Mouse (Mus musculus): ENCODE data around the gene Nat8f2. TPM values are rescaled to one million over a fixed set of nuclear protein-coding genes. Genes with fewer than 3 reads are reported as not detected.
"Not testable (repeated sequence)": the region's sequence is repeated elsewhere in the genome, so short reads cannot be mapped to it uniquely, and the experiment has no call there.

The Nat8f2 gene
- not detected in 2 replicates for polyA plus RNA-seq (2015; fragmentation: Nextera tagmentation; extraction: Ambion mirVana)

DNA sequence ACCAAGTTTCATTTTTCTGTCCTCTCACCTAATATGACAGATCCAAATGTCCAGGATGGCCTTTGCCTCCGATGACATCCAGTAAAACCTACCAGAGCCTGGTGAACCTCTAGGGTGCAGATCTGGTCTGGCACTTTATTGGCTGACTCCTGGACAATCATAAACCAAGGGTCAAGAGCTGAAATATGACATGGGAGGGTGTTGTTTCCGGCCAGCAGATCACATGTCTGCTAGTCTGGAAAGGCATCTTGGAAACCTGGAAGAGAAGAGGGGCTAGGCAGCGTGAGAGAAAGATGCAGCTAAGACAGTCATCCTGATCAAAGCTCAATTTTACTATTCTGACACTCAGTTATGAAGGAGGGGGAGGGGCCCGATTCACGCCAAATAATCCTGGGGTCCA, at the start of gene Nat8f2:
TSS of gene Nat8f2 (minus strand) at position 153 of the 400 bp plus-strand sequence.
- not testable (repeated sequence) for H3K36me3 ChIP-seq; H3K4me3 ChIP-seq; H3K4me1 ChIP-seq; H3K4me2 ChIP-seq (replicated peaks); H3K9me3 ChIP-seq; H3K27ac ChIP-seq (replicated peaks); H3K27me3 ChIP-seq; H3K9ac ChIP-seq (replicated peaks); ATAC-seq (replicated peaks)
- 87% methylated on average over 5 of the region's 5 CpGs for WGBS

DNA sequence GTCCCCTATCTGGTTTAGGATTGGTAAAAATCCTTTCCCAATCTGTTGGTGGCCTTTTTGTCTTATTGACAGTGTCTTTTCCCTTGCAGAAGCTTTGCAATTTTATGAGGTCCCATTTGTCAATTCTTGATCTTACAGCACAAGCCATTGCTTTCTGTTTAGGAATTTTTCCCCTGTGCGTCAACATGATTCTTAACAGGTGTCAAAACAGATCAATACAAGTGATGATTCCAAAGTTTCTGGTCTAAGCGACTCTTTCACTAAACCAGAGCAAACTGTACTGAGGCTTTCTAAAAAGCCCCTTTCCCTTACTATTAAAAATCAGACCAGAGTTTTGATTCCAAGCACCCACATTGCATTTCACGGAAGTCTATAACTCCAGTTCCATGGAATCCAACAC, 49.4 kb upstream of the Nat8f2 start:
- not testable (repeated sequence) for H3K9ac ChIP-seq (replicated peaks); H3K27me3 ChIP-seq; H3K9me3 ChIP-seq; H3K4me2 ChIP-seq (replicated peaks); ATAC-seq (replicated peaks); H3K27ac ChIP-seq (replicated peaks); H3K4me3 ChIP-seq
- H3K4me1 ChIP-seq: peaks cover 18% of the 10 kb centered on the region
- 92% methylated on average over 3 of the region's 3 CpGs for WGBS
- peaks cover 16% of the 10 kb centered on the region for H3K36me3 ChIP-seq

DNA sequence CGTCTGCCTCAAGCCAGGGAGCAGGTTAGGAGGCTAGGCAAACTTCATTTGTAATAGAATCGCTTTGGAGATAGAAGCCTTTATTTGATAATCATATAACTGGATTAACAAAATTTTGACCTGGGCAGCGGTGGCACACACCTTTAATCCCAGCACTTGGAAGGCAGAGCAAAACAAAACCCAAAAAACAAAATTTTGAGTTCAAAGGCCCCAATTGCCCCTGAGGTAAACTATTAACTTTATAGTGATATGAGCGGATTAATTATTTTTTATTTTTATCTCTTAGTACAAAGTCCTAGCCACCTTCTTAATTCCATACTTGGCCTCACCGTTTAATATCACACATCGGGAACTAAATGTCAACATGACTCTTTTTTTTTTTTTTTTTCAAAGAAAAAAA, 47.6 kb upstream of the Nat8f2 start:
- Histone ChIP-seq H3K36me3 (0 out of 2 replicates have a peak, but pooled peaks cover 6% of the 10 kb centered on the region), H3K4me2 (replicated peaks) (peak overlapping the region; percentile 74), H3K9me3 (no peaks in the 10 kb centered on the region), H3K4me1 (peaks cover 18% of the 10 kb centered on the region), H3K4me3 (peak overlapping the region; percentile 56), H3K9ac (replicated peaks) (peak overlapping the region; percentile 69), H3K27ac (replicated peaks) (0 out of 2 replicates have a peak overlapping the region, but pooled peaks have one; percentile 86), H3K27me3 (no peaks in the 10 kb centered on the region)
- no peak for ATAC-seq (replicated peaks)
- WGBS: 86% methylated on average over 6 of the region's 6 CpGs

DNA sequence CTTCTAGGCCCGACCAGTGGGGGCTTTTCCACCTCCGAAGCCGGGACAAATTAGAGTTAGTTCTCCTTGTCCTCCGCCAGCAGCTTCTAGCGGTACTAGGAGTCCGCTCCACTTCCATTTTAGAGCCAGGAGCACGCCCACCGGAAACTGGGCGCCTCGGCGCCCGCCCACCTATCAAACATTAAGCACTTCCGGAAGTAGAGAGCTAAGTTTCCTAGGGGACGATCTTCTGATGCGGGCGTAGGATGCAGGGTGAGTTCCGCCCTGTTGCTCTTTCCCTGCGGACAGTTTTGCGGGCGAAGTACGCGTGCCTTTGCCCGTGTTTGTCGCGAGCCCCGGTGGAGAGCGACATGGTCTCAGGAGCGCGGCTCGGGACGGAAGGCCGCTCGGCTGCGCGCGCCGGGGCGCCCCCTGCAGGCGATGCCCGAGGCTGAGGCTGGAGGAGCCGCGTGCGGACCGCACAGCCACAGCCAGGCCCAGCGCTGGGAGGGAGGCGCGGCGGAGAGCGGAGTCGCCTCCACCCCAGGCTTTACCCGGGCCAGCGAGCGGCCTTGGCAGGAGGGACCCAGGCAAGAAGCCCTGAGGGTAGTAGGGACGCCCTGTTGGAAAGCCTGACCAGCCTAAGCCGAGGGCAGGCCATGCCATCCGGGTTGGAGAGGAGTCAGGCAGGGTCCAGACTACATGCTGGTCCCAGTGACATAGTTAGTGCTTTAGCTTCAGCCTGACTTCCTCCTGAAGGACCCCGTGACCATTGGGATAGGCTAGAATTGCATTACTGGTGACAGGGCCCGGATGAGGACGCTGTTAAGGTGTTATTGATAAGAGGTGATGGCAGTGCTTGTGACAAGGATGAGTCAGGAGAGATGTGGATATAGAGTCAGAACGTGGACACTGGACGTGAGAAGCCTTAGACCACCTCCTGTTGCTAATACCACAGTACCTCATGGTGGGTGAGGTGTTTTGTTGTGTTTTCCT, 46.9 kb upstream of the Nat8f2 start, which contains the start of gene Nat8f1:
TSS of gene Nat8f1 (minus strand) at position 149 of the 975 bp plus-strand sequence.
- Histone ChIP-seq H3K27ac (replicated peaks) (peak within 1 kb of the TSS; percentile 86), H3K4me1 (peaks cover 18% of the 10 kb centered on the region), H3K9ac (replicated peaks) (peak within 1 kb of the TSS; percentile 69), H3K4me2 (replicated peaks) (peak within 1 kb of the TSS; percentile 74), H3K4me3 (peak within 1 kb of the TSS; percentile 56)
- not testable (repeated sequence) for H3K36me3 ChIP-seq, H3K9me3 ChIP-seq, H3K27me3 ChIP-seq
- under 1% methylated on average over 58 of the region's 61 CpGs for WGBS
- ATAC-seq (replicated peaks): peak; percentile 97

DNA sequence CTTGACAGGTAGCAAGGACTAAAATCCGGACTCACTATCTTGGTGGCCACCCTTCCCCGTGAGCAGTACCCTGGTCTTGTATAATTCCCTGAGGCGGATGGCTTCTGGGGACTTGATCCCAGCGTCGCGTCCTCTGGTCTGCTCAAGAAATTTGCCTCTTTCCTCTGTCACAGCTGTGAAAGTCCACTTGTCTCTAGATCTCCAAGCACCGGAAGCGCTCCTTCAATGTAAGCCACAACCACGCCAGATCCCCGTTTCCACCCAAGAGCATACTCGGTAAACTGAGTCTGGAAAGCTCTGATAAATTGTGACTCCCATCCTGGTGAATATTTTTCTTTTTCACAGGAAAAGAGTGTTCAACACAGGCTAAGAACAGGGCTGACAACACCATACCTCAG, 46.2 kb upstream of the Nat8f2 start:
- Histone ChIP-seq H3K4me1 (peaks cover 18% of the 10 kb centered on the region), H3K9ac (replicated peaks) (peak overlapping the region; percentile 69), H3K27ac (replicated peaks) (peak overlapping the region; percentile 86), H3K4me3 (peak overlapping the region; percentile 56), H3K27me3 (no peaks in the 10 kb centered on the region), H3K4me2 (replicated peaks) (peak overlapping the region; percentile 74), H3K9me3 (no peaks in the 10 kb centered on the region), H3K36me3 (no peaks in the 10 kb centered on the region)
- WGBS: 4% methylated on average over 11 of the region's 11 CpGs
- ATAC-seq (replicated peaks): 0 out of 2 replicates have a peak, but pooled peaks have one; percentile 9

DNA sequence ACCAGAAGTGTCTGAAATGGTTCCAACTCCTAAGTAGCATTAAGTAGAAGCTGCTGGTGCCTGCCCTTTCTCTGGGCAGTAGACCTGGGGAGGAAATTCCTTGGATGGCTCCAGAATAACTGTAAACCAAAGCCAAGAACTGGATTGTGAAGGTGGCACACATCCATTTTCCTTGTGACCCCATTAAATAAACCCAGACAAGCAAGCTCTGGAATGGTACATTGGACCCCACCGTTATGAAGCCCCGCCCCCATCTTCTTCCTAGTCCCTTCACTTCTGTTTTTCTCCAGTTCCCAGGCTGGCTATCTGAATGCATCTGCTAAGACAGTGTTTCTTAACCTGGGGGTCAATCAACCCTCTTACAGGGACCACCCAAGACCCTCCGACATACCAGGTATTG, 42.6 kb upstream of the Nat8f2 start, which contains the start of gene Tprkb:
TSS of gene Tprkb (plus strand) at position 279 of the 400 bp plus-strand sequence.
- Histone ChIP-seq H3K27ac (replicated peaks) (no peak within 1 kb of the TSS), H3K4me2 (replicated peaks) (no peak within 1 kb of the TSS), H3K27me3 (no peaks in the 10 kb centered on the region), H3K36me3 (no peaks in the 10 kb centered on the region), H3K9me3 (no peaks in the 10 kb centered on the region), H3K4me1 (peaks cover 16% of the 10 kb centered on the region), H3K9ac (replicated peaks) (no peak within 1 kb of the TSS), H3K4me3 (no peak within 1 kb of the TSS)
- no peak for ATAC-seq (replicated peaks)
- 87% methylated on average over 3 of the region's 3 CpGs for WGBS

DNA sequence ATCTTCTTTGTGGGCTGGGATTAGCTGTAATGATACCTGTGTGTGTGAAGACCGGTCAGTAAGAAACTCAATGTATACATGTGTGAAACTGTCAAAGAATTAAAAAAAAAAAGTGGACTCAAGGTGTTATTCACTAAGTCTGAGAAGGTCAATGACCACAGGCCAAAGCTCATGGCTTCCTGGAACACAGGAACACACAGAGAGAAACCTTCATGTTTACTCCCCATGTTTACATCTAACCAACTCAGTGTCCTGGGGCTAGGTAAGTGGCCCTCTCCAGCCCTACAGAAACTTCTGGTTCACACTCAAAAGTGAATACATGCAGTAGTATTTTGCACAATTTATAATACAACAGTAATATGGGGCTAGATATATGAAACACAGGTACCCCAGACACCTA, 40.7 kb upstream of the Nat8f2 start:
- no peaks in the 10 kb centered on the region for H3K36me3 ChIP-seq
- no peak overlapping the region for H3K4me2 ChIP-seq (replicated peaks)
- ATAC-seq (replicated peaks): no peak
- no peak overlapping the region for H3K27ac ChIP-seq (replicated peaks)
- no peak overlapping the region for H3K4me3 ChIP-seq
- H3K27me3 ChIP-seq: no peaks in the 10 kb centered on the region
- peaks cover 7% of the 10 kb centered on the region for H3K4me1 ChIP-seq
- WGBS: 97% methylated on average over 1 of the region's 1 CpGs
- H3K9ac ChIP-seq (replicated peaks): no peak overlapping the region
- H3K9me3 ChIP-seq: no peaks in the 10 kb centered on the region

DNA sequence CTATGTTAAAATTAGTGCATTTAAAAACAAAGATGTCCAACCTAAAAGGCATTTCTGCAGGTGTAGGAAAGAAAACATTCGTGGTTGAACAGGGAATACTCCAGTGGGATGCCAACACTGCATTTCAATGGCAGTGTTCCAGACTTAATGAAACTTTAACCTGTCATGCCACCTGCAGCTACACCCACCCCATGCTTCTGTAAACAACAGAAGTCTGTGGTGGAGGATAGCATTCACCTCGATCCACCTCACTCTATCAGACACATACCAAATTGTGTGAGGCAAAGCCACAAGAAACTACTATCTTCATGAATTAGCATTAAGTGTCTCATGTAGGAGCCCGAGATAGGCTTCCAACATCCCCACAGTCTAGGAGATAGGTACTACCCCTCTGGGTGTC, 39.4 kb upstream of the Nat8f2 start:
- ATAC-seq (replicated peaks): no peak
- Histone ChIP-seq H3K9ac (replicated peaks) (no peak overlapping the region), H3K4me2 (replicated peaks) (no peak overlapping the region), H3K4me1 (no peaks in the 10 kb centered on the region), H3K4me3 (no peak overlapping the region), H3K9me3 (no peaks in the 10 kb centered on the region), H3K36me3 (no peaks in the 10 kb centered on the region), H3K27me3 (no peaks in the 10 kb centered on the region), H3K27ac (replicated peaks) (no peak overlapping the region)
- WGBS: 74% methylated on average over 3 of the region's 3 CpGs

DNA sequence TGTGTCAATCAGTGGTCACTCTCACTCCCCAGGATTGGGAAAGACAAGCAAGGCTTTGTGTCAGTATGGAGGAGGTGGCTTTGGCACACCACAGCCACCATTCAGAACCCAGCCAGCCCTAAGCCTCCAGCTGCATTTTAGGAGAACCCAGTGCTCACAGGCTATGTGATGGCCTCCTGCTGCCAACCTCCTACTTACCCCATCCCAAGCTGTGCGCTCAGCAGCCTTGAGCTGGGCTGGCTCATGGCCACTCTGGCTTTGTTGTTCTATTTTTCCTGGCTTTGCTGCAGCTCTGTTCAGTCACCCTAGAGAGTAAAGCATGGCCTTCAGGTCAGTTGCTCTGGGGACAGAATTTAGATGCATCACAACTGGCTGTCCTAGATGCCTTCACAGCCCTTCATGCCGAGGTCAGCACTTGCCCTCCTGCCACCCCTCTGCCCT, 38.0 kb upstream of the Nat8f2 start:
- H3K4me2 ChIP-seq (replicated peaks); H3K27ac ChIP-seq (replicated peaks); H3K4me3 ChIP-seq; H3K9me3 ChIP-seq; H3K4me1 ChIP-seq; H3K36me3 ChIP-seq; H3K27me3 ChIP-seq; H3K9ac ChIP-seq (replicated peaks); ATAC-seq (replicated peaks): not testable (repeated sequence)
- 74% methylated on average over 2 of the region's 2 CpGs for WGBS

DNA sequence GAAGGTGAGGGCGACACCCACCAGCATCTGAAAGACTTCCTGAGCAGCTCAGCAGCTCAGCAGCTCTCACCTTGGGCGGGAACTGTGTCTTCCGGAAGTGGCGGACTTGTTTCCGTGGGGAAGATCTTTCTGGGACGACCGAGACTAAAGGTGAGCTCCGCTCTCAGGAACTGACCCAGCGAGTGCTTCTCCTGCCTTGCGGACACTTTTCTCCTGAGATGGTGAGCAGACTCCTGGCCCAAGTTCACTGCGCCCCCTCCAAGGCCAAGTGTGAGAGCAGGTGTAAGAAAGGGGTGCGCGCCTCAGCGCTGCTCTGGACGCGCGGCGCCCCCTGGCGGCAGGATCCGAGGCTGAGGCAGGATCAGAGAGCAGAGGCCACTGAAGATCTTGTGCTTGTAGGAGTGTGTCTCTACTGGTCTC, 35.7 kb upstream of the Nat8f2 start, which contains the start of gene Nat8f4:
TSS of gene Nat8f4 (minus strand) at position 243 of the 420 bp plus-strand sequence.
- not testable (repeated sequence) for H3K27ac ChIP-seq (replicated peaks); H3K36me3 ChIP-seq; H3K9me3 ChIP-seq; H3K27me3 ChIP-seq; H3K4me1 ChIP-seq
- Histone ChIP-seq H3K4me2 (replicated peaks) (peak within 1 kb of the TSS; percentile 44), H3K4me3 (peak within 1 kb of the TSS; percentile 42), H3K9ac (replicated peaks) (0 out of 2 replicates have a peak within 1 kb of the TSS, but pooled peaks have one; percentile 22)
- ATAC-seq (replicated peaks): peak; percentile 77
- 17% methylated on average over 20 of the region's 20 CpGs for WGBS

DNA sequence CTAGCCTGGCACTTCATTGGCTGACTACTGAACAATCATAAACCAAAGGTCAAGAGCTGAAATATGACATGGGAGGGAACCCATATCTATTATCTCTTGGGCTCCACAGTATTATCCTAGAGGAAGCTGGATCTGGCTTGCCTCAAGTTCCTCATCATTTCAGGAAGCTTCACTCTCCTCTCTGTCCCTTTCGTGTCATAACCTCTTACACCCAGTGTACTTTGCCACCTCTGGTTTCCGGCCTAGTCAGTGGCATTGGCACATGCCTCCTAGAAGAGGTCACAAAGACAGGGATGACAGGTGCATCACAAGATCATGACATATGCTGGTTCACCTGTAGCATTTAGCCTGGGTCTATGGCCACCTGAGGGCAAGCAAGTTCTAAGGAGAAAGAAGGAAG, 33.3 kb upstream of the Nat8f2 start:
- Histone ChIP-seq H3K4me3 (no peak overlapping the region), H3K4me2 (replicated peaks) (no peak overlapping the region), H3K36me3 (no peaks in the 10 kb centered on the region), H3K27ac (replicated peaks) (no peak overlapping the region), H3K27me3 (no peaks in the 10 kb centered on the region), H3K9me3 (no peaks in the 10 kb centered on the region), H3K4me1 (no peaks in the 10 kb centered on the region), H3K9ac (replicated peaks) (no peak overlapping the region)
- ATAC-seq (replicated peaks): no peak
- 98% methylated on average over 2 of the region's 2 CpGs for WGBS
